Mouse (Mus musculus) lung, postnatal 25 days (tissue): ENCODE results near the gene Cd247.
A peak's percentile ranks its signal among the peaks of the same experiment; 100 is the strongest.

Experiments
- DNase-seq: peaks from one replicate; pipeline ENCODE4 v3.0.0; 2022; ENCODE audit warnings: low spot score

Cd247 gene

DNA sequence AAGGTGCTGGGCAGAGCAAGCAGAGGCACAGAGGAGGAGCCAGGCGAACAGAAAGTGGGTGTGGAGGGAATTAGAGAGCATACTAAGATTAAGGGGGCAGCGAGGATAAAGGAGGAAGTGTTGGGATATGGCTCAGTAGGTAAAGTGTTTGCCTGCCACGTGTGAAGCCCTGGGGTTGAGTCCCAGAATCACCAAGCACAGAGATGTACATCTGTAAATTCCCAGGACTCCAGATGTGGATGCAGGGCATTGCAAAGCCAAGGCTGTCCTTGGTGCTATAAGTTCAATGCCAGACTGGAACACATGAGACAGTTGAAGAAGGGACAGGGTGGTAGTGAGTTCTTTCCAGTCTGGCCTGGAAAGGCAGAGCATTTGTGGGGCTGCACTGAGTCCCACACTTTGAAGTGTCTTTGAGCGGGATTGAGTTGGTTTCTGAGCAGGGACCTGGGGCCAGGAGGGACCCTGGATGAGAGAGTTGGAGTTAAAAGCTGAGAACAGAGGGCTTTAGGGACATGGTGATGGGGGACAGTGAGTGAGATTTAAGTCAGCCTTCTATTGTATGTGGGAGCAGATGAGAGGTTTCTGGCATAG lies 64.7 kb downstream of the Cd247 start:
- DNase-seq: no peak

DNA sequence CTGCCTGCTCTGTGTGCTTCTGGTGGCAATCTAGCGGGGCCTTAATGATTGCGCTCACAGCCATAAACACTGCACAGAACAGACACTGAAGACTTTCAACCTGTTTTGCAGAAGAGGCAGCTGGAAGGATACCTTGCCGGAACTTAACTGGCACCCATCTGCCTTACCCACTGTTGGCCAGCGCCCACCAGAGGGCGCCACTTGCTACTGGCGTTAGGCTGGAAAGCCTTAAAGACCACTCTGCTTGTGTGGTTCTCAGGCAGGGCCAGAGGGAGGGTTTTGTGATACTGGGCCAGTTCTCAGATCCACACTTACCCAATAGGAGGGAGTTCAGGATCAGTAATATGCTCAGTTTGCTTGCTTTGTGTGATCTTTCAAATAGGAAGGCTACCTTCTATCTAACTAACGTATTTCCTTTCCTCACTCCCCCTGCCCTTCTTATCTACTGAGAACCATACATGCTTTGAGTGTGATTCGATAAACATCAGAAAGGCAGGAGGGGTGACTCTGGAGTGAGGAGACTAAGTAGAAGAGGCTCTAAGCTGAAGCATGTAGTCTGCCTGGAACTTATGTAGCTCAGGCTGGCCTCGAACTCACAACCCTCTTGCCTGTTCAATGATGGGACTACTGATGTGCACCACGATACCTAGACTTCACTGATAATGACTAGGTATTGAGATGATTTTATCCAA lies 65.4 kb downstream of the Cd247 start:
- peak; percentile 59 for DNase-seq

DNA sequence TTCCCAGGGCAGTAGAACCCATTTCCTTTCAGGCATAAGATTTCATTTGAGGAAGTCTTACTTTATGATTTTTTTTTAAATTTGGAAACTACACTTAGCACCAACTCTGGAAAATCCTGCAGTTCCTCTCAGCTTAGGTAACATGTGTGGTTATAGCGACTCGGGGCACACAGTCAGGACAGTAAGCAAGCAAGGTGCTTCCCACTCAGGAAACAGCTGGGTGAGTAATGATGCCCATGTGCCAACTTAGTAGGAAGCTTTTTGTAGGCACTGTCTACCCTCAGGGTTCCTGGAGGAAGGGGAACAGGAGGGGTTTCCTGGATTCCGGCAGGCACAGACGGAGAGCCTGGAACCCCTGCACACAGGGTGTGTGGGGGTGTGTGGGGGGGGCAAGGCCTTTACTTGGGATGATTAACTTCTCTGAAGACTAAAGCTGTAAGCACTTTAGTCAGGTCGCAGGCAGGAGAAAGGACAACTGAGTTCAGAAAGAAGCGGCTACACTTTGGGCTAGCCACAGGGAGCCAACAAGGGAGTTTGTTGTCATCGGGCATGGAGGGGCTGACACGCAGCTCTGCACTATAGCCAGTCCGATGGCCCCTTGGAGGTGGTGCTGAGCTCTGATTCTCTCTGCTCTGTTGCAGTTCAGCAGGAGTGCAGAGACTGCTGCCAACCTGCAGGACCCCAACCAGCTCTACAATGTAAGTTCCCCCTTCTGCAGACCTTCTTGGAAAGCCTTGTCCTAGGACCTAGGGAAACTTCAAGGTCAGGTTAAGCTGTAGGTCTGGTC lies 67.5 kb downstream of the Cd247 start:
- peak; percentile 26 for DNase-seq

DNA sequence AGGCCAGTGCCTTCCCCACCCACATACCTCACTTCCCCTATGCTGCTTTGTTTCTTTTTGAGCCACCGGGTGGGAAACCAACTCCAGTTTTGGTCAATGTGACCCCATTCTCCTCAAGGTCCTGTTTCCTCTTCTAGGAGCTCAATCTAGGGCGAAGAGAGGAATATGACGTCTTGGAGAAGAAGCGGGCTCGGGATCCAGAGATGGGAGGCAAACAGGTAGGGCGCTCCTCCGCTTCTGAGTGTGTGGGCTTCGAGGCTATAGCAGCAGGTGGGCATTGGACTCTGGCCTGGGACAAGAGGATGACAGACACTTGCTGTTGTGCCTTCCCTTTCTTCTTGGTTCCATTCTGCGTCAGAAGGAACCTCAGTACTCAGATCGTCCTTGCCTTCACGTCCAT lies 68.8 kb downstream of the Cd247 start:
- no peak for DNase-seq

DNA sequence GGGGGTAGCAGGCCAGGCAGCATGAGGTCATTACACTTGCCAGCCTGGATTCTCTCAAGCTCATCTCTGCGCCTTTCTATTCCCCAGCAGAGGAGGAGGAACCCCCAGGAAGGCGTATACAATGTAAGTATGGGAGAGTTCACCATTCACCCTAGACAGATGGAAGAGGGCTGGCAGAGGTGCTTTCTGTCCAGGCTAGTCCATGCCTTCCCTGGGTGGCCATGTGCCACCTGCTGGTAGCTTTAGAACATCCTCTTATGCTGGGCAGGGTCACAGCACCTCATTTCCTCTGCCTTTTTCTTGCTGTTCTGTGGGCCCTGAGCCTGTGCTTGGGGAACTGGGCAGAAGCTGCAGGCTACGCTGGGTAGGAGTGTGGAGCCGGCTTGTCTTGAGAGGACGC lies 69.9 kb downstream of the Cd247 start:
- DNase-seq: no peak

DNA sequence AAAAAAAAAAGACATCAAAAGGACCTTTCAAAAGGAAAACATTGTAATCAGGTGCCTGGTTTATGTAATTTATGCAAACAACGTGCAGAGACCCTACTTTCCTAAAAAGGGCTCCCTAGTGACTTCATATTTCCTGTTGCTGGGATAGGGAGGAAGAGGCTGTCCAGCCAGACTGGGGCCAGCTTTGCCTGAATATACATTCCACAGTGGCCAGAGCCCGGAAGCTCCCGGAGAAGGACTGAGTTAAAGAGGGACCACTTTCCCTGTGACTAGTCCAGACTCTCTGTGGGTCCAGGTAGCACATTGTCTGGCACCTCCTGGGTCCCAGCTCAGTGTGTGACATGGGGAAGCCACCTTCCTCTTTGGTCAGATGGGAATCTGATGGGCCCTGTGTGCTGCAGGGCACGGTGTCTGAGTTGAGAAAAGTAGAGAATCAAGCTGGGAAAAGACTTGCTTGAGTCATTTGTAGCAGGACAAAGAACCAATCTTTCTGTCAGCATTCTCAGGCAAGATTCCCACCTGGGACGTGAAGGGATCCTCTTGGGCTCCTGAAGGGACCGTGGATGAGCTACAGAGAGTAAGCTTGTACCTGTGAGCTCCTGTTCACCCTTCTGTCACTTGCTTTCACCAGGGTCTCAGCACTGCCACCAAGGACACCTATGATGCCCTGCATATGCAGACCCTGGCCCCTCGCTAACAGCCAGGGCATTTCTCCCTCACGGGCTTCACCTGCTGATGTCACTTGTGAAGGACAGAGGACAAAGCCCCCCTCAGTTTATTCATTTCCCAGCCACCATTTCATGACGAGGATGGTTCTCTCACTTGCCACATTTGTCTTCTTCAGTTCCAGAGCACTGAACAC lies 72.1 kb downstream of the Cd247 start:
- no peak for DNase-seq

GRCm38 (mm10) chr1:165861235-165861609 lies 72.7 kb downstream of the Cd247 start:
- no peak for DNase-seq

- DNase-seq: no peak
These were observed 73.6 kb downstream of the Cd247 start for GRCm38 (mm10) chr1:165862059-165862458.

- DNase-seq: no peak
These were observed 76.6 kb downstream of the Cd247 start for GRCm38 (mm10) chr1:165864864-165865795.

DNA sequence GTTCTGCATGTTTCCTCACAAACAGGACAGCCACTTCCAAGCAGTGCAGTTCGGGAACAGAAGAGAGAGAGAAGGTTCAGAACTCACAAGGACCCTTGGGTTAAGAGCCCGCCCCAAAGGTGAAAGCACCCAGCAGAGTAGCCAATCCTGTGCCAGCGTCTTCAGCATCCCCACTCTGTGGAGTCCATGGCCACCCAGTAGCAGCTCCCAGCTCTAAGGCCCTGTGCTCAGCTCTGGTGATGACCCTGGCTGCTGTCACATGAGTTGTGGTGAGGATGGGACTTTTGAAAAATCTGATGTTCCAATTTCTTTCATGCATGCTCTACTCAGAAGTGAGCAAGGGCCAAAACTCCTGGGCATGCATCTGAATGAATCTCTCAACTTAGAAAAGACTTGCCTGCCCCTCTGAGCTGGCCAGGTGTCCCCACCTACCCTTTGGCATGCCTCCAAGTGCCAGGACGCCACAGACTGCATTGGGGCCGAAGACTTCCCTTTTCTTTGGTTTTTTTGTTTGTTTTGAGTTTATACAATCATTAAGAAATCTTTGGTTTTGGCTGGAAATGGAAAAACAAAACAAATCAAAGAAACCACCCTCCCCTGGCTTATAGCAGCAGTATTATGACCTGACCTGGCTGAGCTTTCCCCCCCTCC lies 78.3 kb downstream of the Cd247 start:
- DNase-seq: no peak

- DNase-seq: no peak
These were observed 80.2 kb downstream of the Cd247 start for GRCm38 (mm10) chr1:165868659-165869058.

DNA sequence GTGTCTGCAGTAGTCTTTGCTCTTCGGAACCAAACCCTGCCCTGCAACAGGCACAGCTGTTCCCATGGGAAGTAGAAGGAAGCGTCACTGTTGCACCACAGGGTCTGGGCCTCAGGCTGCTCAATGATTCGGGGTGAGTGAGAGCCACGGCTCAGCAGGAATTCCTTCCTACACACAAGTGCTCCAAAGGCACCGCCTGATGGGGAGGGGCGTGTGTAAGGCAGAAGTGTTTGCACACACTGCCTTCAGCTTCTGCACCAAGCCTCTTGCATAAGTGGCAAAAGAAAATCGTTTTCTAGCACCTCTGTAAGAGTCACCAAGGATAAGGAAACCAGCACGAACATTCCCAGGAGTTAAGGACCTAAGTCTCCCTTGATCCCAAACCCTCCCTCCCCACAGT lies 86.2 kb downstream of the Cd247 start:
- peak; percentile 72 for DNase-seq

DNA sequence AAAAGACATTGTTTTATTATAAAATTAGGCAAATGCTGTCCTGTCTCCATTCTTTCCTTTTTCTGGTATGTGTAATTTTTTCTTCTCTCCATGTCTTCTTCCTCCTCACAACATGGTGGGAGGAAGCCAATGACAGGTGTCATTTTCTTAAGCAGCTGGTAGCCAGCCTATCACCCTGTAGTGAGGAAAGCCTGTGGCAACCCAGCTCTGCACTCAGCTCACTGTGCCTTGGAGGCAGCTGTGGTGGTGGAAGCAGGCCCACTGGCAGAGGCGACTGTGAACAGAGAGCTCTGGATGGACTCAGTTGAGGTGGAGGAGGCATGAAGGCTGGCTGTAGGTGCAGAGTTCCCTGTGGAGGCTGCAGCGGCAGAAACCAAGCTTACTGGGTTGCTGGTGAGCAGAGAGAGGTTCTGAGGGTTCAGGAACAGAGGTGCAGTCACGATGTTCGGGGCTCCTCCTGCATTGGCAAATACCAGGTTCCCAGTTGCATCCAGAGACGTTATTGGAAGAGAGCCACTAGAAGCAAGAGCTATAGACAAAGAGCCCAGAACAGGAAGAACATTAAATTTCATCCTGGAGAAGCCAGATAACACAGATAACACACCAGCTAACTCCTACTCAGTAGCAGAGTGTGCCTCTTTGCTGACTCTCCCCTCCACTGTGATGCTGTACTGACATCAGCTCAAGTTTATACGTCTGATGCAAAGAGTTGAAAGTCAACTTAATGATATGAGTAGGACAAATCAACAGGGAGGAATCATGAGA lies 87.2 kb downstream of the Cd247 start:
- no peak for DNase-seq

DNA sequence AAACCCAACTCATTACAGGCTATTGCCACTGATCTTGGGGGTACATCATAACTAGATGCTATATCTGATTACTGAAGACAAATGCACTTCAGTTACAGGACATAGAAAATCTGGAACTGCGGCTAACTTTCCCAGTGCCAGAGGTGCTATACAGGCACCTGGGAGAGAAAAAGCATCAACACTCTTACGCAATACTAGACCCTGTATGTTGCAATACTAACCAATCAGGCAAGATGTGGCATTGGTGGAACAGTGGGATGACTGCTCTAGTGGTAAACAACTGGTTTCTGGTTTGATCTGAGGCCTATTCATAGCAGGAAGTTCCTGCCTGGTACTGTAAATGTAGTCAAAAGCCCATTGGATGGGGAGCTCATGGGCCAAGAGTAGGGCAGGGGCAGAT lies 90.3 kb downstream of the Cd247 start:
- no peak for DNase-seq

DNA sequence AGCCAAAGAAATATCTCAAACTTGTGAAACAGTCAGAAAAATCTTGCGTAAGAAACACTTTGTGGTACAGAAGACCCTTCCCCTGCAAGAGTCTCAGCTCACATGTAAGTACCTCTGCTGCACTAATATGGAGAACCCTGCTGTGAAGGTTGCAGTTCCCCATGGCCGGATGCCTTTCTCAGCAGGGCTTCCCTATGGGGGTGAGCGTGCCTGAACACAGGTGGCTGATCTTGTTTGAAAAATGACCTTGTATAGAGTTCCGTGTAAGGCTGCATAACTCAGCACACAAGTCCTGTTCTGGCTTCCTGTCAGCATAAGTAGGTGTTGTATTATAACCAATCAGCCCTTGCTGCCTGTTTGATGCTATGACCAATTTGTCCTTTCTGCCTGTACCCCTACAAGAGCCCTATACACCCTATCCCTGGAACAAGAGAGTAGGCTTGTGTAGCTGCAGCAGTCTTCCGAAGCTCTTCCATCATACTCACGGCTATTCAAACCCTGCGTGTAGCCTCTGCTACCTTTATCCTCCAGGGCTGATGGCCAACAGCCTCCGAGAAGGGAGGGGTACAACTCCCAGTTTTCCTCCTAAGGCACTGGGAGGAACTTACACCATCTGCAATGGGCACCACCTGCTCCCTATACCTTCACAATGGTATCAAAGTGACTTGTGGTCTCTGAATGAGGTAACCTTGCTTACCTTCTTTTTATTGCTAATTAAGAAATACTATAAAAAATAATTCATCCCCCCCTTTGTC lies 93.8 kb downstream of the Cd247 start:
- no peak for DNase-seq

DNA sequence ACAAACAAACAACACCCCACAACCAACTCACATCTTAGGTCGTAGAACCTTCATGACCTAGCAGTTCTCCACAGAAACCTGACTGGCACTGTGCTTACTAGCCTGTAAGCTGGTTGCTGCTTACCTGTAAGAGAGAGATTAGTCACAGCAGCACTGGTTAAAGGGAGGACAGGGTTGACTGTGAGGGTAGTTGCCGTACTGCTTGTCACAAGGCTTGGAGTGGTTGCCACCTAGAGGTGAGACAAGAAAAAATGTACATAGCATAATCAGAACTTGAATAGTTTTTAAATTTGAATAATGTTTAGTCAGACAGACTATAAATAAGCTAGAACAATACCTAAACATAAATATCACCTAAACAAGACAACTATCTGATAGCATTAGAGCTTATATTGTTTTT lies 103.2 kb downstream of the Cd247 start:
- DNase-seq: peak; percentile 4

DNA sequence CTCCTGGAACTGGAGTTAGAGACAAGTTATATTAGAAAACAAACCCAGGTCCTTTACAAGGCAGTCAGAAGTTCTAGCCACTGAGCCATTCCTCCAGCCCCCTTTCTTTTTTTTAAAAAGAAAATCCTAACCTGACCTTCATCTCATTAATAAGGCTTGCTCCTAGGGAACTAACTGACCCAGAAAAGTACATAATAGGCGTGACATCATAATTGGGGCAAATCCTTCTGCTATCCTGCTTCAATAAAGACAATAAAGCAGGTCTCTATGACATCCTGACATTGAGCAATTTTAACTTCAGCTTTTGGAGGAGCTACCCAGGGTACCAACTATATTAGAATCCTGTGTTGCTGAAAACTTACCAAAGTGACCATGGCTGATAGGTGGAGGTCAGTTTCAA lies 115.1 kb downstream of the Cd247 start:
- DNase-seq: no peak

DNA sequence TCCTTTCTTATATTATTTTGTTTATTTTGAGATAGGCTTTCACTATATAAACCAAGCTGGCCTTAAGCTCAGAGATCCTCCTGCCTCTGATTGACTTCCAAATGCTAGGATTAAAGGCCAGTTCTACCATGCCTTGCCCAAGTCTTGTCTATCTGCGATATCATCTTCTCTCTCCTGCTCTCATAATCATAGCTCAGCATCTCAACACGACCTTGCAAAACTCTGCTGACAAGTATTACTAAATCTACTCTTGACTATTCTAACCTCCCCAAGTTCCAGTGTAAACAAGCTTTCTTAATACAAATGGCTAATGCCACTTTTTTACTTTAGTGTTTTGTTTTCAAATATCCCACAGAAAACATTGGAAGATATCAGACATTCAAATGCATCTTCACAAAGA lies 119.7 kb downstream of the Cd247 start:
- DNase-seq: no peak

- DNase-seq: no peak
These were observed 120.3 kb downstream of the Cd247 start for GRCm38 (mm10) chr1:165908806-165909205.
